Mouse (Mus musculus): ENCODE measurements around the gene Asb3. TPM values are rescaled to one million over a fixed set of nuclear protein-coding genes. Genes with fewer than 3 reads are reported as not detected.
"Not testable (repeated sequence)": the region's sequence is repeated elsewhere in the genome, so short reads cannot be mapped to it uniquely, and the experiment has no call there.

Gene Asb3
- polyA plus RNA-seq, 1 experiment from 2014 or later: 28.7 TPM

- WGBS: 96% methylated on average over 10 of the region's 10 CpGs
- Histone ChIP-seq H3K4me2 (ENCODE audit: low read length) (no peak overlapping the region), H3K4me1 (ENCODE audit: control insufficient read depth, insufficient read depth, low read depth, low read length) (no peaks in the 10 kb centered on the region), H3K9ac (ENCODE audit: low read depth, low read length) (no peak overlapping the region), H3K27me3 (replicated peaks; ENCODE audit: control insufficient read depth, insufficient read depth, low read length) (no peaks in the 10 kb centered on the region), H3K9me3 (ENCODE audit: control insufficient read depth, low read length) (no peaks in the 10 kb centered on the region), H3K36me3 (ENCODE audit: control insufficient read depth, insufficient read depth, low read length) (peaks cover 3% of the 10 kb centered on the region; the same call in 1 of the 2 replicates), H3K4me3 (ENCODE audit: low read length) (no peak overlapping the region), H3K27ac (ENCODE audit: low read depth, low read length) (no peak overlapping the region)
- no peak for ATAC-seq
These were observed 204.8 kb downstream of the Asb3 start for GRCm38 (mm10) chr11:31089973-31090372.

GRCm38 (mm10) chr11:31090478-31090978 lies 205.3 kb downstream of the Asb3 start:
- no peak for ATAC-seq
- H3K9me3 ChIP-seq (ENCODE audit: control insufficient read depth, low read length): no peaks in the 10 kb centered on the region
- no peaks in the 10 kb centered on the region for H3K27me3 ChIP-seq (replicated peaks; ENCODE audit: control insufficient read depth, insufficient read depth, low read length)
- H3K36me3 ChIP-seq (ENCODE audit: control insufficient read depth, insufficient read depth, low read length): peaks cover 3% of the 10 kb centered on the region; the same call in 1 of the 2 replicates
- no peaks in the 10 kb centered on the region for H3K4me1 ChIP-seq (ENCODE audit: control insufficient read depth, insufficient read depth, low read depth, low read length)
- H3K9ac ChIP-seq (ENCODE audit: low read depth, low read length): no peak overlapping the region
- no peak overlapping the region for H3K4me3 ChIP-seq (ENCODE audit: low read length)
- no peak overlapping the region for H3K27ac ChIP-seq (ENCODE audit: low read depth, low read length)
- WGBS: 79% methylated on average over 3 of the region's 3 CpGs
- no peak overlapping the region for H3K4me2 ChIP-seq (ENCODE audit: low read length)

GRCm38 (mm10) chr11:31099519-31099918 lies 214.3 kb downstream of the Asb3 start:
- not testable (repeated sequence) for H3K9me3 ChIP-seq (ENCODE audit: control insufficient read depth, low read length); H3K36me3 ChIP-seq (ENCODE audit: control insufficient read depth, insufficient read depth, low read length); ATAC-seq

GRCm38 (mm10) chr11:31102188-31102587 lies 217.0 kb downstream of the Asb3 start:
- Histone ChIP-seq H3K27ac (ENCODE audit: low read depth, low read length) (no peak overlapping the region), H3K9me3 (ENCODE audit: control insufficient read depth, low read length) (no peaks in the 10 kb centered on the region), H3K4me1 (ENCODE audit: control insufficient read depth, insufficient read depth, low read depth, low read length) (no peaks in the 10 kb centered on the region), H3K4me3 (ENCODE audit: low read length) (no peak overlapping the region), H3K36me3 (ENCODE audit: control insufficient read depth, insufficient read depth, low read length) (no peaks in the 10 kb centered on the region), H3K9ac (ENCODE audit: low read depth, low read length) (no peak overlapping the region), H3K4me2 (ENCODE audit: low read length) (no peak overlapping the region), H3K27me3 (replicated peaks; ENCODE audit: control insufficient read depth, insufficient read depth, low read length) (no peaks in the 10 kb centered on the region)
- 91% methylated on average over 2 of the region's 2 CpGs for WGBS
- ATAC-seq: no peak

More at GRCm38 (mm10) chr11:31099519-31099918, 214.3 kb downstream of the Asb3 start:
- H3K27me3 ChIP-seq (replicated peaks; ENCODE audit: control insufficient read depth, insufficient read depth, low read length); H3K4me1 ChIP-seq (ENCODE audit: control insufficient read depth, insufficient read depth, low read depth, low read length); H3K4me3 ChIP-seq (ENCODE audit: low read length); H3K27ac ChIP-seq (ENCODE audit: low read depth, low read length); H3K9ac ChIP-seq (ENCODE audit: low read depth, low read length); H3K4me2 ChIP-seq (ENCODE audit: low read length): not testable (repeated sequence)

GRCm38 (mm10) chr11:31105364-31105763 lies 220.1 kb downstream of the Asb3 start:
- Histone ChIP-seq H3K36me3 (ENCODE audit: control insufficient read depth, insufficient read depth, low read length) (no peaks in the 10 kb centered on the region), H3K4me2 (ENCODE audit: low read length) (no peak overlapping the region), H3K9me3 (ENCODE audit: control insufficient read depth, low read length) (no peaks in the 10 kb centered on the region), H3K4me1 (ENCODE audit: control insufficient read depth, insufficient read depth, low read depth, low read length) (no peaks in the 10 kb centered on the region), H3K27me3 (replicated peaks; ENCODE audit: control insufficient read depth, insufficient read depth, low read length) (no peaks in the 10 kb centered on the region), H3K27ac (ENCODE audit: low read depth, low read length) (no peak overlapping the region), H3K4me3 (ENCODE audit: low read length) (no peak overlapping the region), H3K9ac (ENCODE audit: low read depth, low read length) (no peak overlapping the region)
- WGBS: 97% methylated on average over 5 of the region's 5 CpGs
- ATAC-seq: no peak

GRCm38 (mm10) chr11:31126964-31127363 lies 241.7 kb downstream of the Asb3 start:
- not testable (repeated sequence) for H3K4me3 ChIP-seq (ENCODE audit: low read length); H3K4me2 ChIP-seq (ENCODE audit: low read length); H3K27ac ChIP-seq (ENCODE audit: low read depth, low read length); H3K27me3 ChIP-seq (replicated peaks; ENCODE audit: control insufficient read depth, insufficient read depth, low read length); H3K36me3 ChIP-seq (ENCODE audit: control insufficient read depth, insufficient read depth, low read length); H3K4me1 ChIP-seq (ENCODE audit: control insufficient read depth, insufficient read depth, low read depth, low read length); H3K9me3 ChIP-seq (ENCODE audit: control insufficient read depth, low read length); H3K9ac ChIP-seq (ENCODE audit: low read depth, low read length); ATAC-seq
- 70% methylated on average over 1 of the region's 1 CpGs for WGBS

GRCm38 (mm10) chr11:31133726-31134125 lies 248.5 kb downstream of the Asb3 start:
- not testable (repeated sequence) for H3K27me3 ChIP-seq (replicated peaks; ENCODE audit: control insufficient read depth, insufficient read depth, low read length)

GRCm38 (mm10) chr11:31134824-31135223 lies 249.6 kb downstream of the Asb3 start:
- not testable (repeated sequence) for H3K9ac ChIP-seq (ENCODE audit: low read depth, low read length); H3K4me2 ChIP-seq (ENCODE audit: low read length); H3K4me1 ChIP-seq (ENCODE audit: control insufficient read depth, insufficient read depth, low read depth, low read length); H3K4me3 ChIP-seq (ENCODE audit: low read length); H3K36me3 ChIP-seq (ENCODE audit: control insufficient read depth, insufficient read depth, low read length); H3K27me3 ChIP-seq (replicated peaks; ENCODE audit: control insufficient read depth, insufficient read depth, low read length); ATAC-seq; H3K9me3 ChIP-seq (ENCODE audit: control insufficient read depth, low read length); H3K27ac ChIP-seq (ENCODE audit: low read depth, low read length)
- 89% methylated on average over 1 of the region's 1 CpGs for WGBS

More at GRCm38 (mm10) chr11:31133726-31134125, 248.5 kb downstream of the Asb3 start:
- H3K27ac ChIP-seq (ENCODE audit: low read depth, low read length); H3K4me3 ChIP-seq (ENCODE audit: low read length); H3K36me3 ChIP-seq (ENCODE audit: control insufficient read depth, insufficient read depth, low read length); H3K9ac ChIP-seq (ENCODE audit: low read depth, low read length); H3K4me1 ChIP-seq (ENCODE audit: control insufficient read depth, insufficient read depth, low read depth, low read length); H3K4me2 ChIP-seq (ENCODE audit: low read length); H3K9me3 ChIP-seq (ENCODE audit: control insufficient read depth, low read length); ATAC-seq: not testable (repeated sequence)
- WGBS: 71% methylated on average over 4 of the region's 4 CpGs

- not testable (repeated sequence) for H3K36me3 ChIP-seq (ENCODE audit: control insufficient read depth, insufficient read depth, low read length); H3K27ac ChIP-seq (ENCODE audit: low read depth, low read length); H3K9ac ChIP-seq (ENCODE audit: low read depth, low read length); H3K9me3 ChIP-seq (ENCODE audit: control insufficient read depth, low read length); H3K4me1 ChIP-seq (ENCODE audit: control insufficient read depth, insufficient read depth, low read depth, low read length); H3K27me3 ChIP-seq (replicated peaks; ENCODE audit: control insufficient read depth, insufficient read depth, low read length); ATAC-seq; H3K4me3 ChIP-seq (ENCODE audit: low read length); H3K4me2 ChIP-seq (ENCODE audit: low read length)
- 89% methylated on average over 1 of the region's 1 CpGs for WGBS
These were observed 253.2 kb downstream of the Asb3 start for GRCm38 (mm10) chr11:31138394-31138793.

Measured in hindbrain, embryonic 16.5 days (tissue).